Mouse (Mus musculus) lung, embryonic 16.5 days (tissue): ENCODE measurements at regions not wholly inside any gene's neighbourhood (a gene's known extent, or its start where the extent isn't known, plus 50 kb on each side); places are given as distances from the start of the nearest gene placed in this dataset.

Source experiments
- ATAC-seq: fragments of 200-750 bp; cut with Nextera tagmentation; 2 replicates; pipeline ENCODE4 v1.8.0; 2017; ENCODE audit warnings: low read depth, mild to moderate bottlenecking, moderate library complexity
- H3K27ac ChIP-seq: fragments of 300-500 bp; sonication (generic); 2 replicates; pipeline ENCODE4 v1.5.1; 2014; ENCODE audit warnings: mild to moderate bottlenecking, control low read depth, low read length
- H3K27me3 ChIP-seq: fragments of 300-500 bp; sonication (generic); 2 replicates; pipeline ENCODE4 v1.6.1; 2014; ENCODE audit warnings: low read depth, low read length, mixed read lengths; ENCODE audit not compliant: control insufficient read depth, insufficient read depth
- H3K36me3 ChIP-seq: fragments of 300-500 bp; sonication (generic); 2 replicates; pipeline ENCODE4 v1.6.1; 2014; ENCODE audit warnings: low read length; ENCODE audit not compliant: control insufficient read depth, insufficient read depth
- H3K4me1 ChIP-seq: fragments of 300-500 bp; sonication (generic); replicated peaks from 2 replicates; pipeline ENCODE4 v1.6.1; 2014; ENCODE audit warnings: low read length, mixed read lengths; ENCODE audit not compliant: control insufficient read depth, insufficient read depth
- H3K4me2 ChIP-seq: fragments of 300-500 bp; sonication (generic); 2 replicates; pipeline ENCODE4 v1.6.1; 2014; ENCODE audit warnings: low read depth, low read length, control low read depth
- H3K4me3 ChIP-seq: fragments of 300-500 bp; sonication (generic); 2 replicates; pipeline ENCODE4 v1.5.1; 2014; ENCODE audit warnings: mild to moderate bottlenecking, low read length, control low read depth
- H3K9ac ChIP-seq: fragments of 300-500 bp; sonication (generic); 2 replicates; pipeline ENCODE4 v1.6.1; 2014; ENCODE audit warnings: low read length, control low read depth
- H3K9me3 ChIP-seq: fragments of 300-500 bp; sonication (generic); 2 replicates; pipeline ENCODE4 v1.6.1; 2016; ENCODE audit warnings: low read length; ENCODE audit not compliant: control insufficient read depth
- WGBS: fragments of 180-500 bp; shearing (Covaris S2); extraction: QIAGEN DNeasy Blood & Tissue Kit; methylation state at CpG from one replicate; pipeline ENCODE4 v1.1.7; 2014; 5-methylcytosine and 5-hydroxymethylcytosine counted together

DNA sequence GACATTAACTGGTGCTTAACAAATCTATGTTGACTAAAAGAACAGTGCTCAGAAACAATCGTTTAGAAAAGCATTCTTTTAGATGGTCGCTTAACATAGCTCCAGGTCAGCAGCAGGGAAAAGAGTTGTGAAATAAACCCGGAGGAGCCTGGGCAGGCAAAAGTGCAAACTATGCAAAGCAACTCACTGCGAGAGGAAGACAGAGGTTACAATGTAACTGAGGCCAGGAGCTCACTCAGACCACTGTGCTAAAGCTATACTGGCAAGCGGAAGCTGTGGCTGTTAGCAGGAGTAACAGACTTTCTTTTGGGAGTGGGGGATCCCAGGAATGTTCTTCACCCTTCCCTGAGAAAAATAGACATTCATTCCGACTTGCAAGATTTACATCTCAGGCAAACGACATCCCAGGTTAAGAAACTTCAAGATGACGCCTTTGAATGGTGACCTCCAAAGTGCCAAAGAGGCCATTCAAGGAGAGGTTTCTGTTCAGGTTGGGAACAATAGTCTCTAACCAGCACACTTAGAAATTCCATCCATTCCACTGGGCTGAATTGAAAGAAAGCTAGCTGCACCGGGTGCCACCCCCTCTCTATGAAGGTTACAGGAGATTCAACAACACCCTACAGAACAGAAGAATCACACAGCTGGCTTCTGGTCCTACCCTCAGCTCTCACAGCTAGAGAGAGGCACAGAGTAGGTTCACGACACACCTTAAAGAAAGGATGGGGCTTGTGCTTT is 94.7 kb upstream of the Adgrl2 start:
- no peaks in the 10 kb centered on the region for H3K36me3 ChIP-seq
- no peak overlapping the region for H3K4me3 ChIP-seq
- no peak overlapping the region for H3K9ac ChIP-seq
- H3K27me3 ChIP-seq: no peaks in the 10 kb centered on the region
- ATAC-seq: peak; percentile 50; the same call in 1 of the 2 replicates
- H3K27ac ChIP-seq: peak overlapping the region; percentile 60
- 41% methylated on average over 10 of the region's 10 CpGs for WGBS
- H3K4me1 ChIP-seq: peaks cover 42% of the 10 kb centered on the region
- H3K9me3 ChIP-seq: no peaks in the 10 kb centered on the region
- no peak overlapping the region for H3K4me2 ChIP-seq

DNA sequence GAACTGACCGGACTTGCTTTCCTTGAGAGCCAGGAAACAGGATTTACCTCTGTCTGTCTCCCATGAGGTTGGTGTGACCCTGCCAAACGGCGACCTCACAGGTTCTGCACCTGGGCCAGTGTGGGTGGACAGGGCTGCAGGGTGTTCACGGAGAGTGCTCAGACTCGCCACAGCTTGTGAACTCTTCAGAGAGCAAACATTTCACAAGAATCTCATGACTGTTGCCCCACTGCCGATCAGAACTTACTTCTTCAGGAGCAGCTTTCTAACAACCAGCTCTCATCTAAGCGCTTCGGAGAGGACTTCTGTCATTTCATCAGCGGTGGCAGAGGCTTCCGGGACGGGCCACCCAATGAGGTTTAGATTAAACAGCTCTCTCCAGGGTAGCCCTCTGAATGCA is 93.0 kb upstream of the Adgrl2 start:
- Histone ChIP-seq H3K27ac (peak overlapping the region; percentile 70), H3K4me3 (peak overlapping the region; percentile 24), H3K36me3 (no peaks in the 10 kb centered on the region), H3K9me3 (no peaks in the 10 kb centered on the region), H3K4me1 (peaks cover 36% of the 10 kb centered on the region), H3K9ac (peak overlapping the region; percentile 46; the same call in 1 of the 2 replicates), H3K4me2 (peak overlapping the region; percentile 31), H3K27me3 (no peaks in the 10 kb centered on the region)
- peak; percentile 30; the same call in 1 of the 2 replicates for ATAC-seq
- WGBS: 18% methylated on average over 11 of the region's 11 CpGs

DNA sequence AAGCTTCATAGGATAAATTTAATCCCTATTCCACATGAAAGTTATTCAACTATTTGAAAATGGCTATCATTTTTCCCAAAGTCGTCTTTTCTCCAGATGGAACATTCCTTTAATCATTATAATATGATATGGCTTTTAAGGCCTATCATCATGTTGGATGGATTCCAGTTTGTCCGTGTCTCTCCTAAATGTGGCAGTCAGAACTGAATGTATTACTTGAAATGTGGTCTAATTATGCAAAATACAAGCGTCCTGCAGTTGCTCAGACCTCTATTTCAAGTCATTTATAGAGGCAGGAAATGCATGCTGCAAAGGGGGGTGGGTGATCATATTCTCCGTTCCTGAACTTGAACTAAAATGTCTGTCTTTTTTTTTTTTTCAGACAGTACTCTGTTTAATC is 88.5 kb upstream of the Adgrl2 start:
- ATAC-seq: no peak
- no peak overlapping the region for H3K9ac ChIP-seq
- no peaks in the 10 kb centered on the region for H3K36me3 ChIP-seq
- no peaks in the 10 kb centered on the region for H3K9me3 ChIP-seq
- no peak overlapping the region for H3K4me3 ChIP-seq
- H3K27ac ChIP-seq: no peak overlapping the region
- H3K4me2 ChIP-seq: no peak overlapping the region
- H3K4me1 ChIP-seq: peaks cover 17% of the 10 kb centered on the region
- 40% methylated on average over 4 of the region's 4 CpGs for WGBS
- H3K27me3 ChIP-seq: no peaks in the 10 kb centered on the region

DNA sequence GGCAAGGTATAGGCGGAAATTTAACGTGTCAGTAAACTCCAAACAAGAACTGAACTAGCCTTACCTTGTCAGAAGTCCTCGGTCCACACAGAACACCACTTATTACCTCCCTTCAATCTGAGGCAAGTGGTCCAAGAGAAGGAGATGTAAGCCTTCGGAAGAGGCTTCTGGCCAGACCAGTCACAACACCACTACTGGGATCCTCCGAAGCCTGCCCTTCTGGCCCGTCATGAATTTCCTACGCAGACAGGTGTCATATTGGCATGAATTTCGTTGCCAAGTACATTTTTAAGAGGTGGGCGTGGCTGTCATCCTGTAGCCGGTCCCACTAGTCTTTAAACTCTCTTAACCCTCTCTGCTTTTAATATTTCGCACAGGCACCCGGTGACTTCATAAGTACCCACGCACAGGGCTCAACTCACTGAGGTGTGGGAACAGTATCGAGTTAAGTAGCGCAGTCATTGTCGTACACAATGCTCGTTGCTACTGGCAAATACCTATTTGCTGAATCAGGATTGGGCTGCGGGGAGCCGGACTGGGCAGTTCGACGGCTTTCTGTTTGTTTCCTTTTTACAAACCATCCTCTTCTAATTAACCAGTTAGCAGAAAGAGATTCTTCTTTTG is 86.7 kb upstream of the Adgrl2 start:
- Histone ChIP-seq H3K9ac (no peak overlapping the region; the same call in 1 of the 2 replicates), H3K4me1 (peaks cover 10% of the 10 kb centered on the region; the same call in 1 of the 2 replicates), H3K4me2 (peak overlapping the region; percentile 51), H3K9me3 (no peaks in the 10 kb centered on the region), H3K36me3 (no peaks in the 10 kb centered on the region), H3K27me3 (no peaks in the 10 kb centered on the region), H3K27ac (no peak overlapping the region), H3K4me3 (peak overlapping the region; percentile 35)
- peak; percentile 74 for ATAC-seq
- 48% methylated on average over 21 of the region's 21 CpGs for WGBS

DNA sequence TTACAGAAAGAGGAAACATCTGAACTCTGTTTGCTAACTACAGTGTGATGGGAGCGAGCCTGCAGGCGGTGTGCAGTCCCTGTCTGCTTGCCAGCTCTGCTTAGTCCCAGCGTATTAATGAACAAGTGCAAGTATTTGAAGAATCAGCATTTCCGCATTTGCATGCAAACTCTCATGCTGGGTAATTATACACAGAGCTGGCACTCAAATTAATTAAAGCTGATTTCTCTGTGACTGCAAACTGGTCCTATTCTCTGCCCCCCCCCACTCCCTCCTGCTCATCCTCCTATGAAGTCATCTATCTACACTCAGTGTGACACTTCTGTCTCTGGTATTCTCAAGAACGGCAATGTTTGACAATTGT is 85.1 kb upstream of the Adgrl2 start:
- peak; percentile 55; the same call in 1 of the 2 replicates for ATAC-seq
- no peaks in the 10 kb centered on the region for H3K36me3 ChIP-seq
- H3K4me1 ChIP-seq: peaks cover 10% of the 10 kb centered on the region; the same call in 1 of the 2 replicates
- H3K27me3 ChIP-seq: no peaks in the 10 kb centered on the region
- H3K9ac ChIP-seq: no peak overlapping the region
- H3K4me3 ChIP-seq: no peak overlapping the region
- 41% methylated on average over 5 of the region's 5 CpGs for WGBS
- peak overlapping the region; percentile 25 for H3K4me2 ChIP-seq
- no peak overlapping the region for H3K27ac ChIP-seq
- no peaks in the 10 kb centered on the region for H3K9me3 ChIP-seq

DNA sequence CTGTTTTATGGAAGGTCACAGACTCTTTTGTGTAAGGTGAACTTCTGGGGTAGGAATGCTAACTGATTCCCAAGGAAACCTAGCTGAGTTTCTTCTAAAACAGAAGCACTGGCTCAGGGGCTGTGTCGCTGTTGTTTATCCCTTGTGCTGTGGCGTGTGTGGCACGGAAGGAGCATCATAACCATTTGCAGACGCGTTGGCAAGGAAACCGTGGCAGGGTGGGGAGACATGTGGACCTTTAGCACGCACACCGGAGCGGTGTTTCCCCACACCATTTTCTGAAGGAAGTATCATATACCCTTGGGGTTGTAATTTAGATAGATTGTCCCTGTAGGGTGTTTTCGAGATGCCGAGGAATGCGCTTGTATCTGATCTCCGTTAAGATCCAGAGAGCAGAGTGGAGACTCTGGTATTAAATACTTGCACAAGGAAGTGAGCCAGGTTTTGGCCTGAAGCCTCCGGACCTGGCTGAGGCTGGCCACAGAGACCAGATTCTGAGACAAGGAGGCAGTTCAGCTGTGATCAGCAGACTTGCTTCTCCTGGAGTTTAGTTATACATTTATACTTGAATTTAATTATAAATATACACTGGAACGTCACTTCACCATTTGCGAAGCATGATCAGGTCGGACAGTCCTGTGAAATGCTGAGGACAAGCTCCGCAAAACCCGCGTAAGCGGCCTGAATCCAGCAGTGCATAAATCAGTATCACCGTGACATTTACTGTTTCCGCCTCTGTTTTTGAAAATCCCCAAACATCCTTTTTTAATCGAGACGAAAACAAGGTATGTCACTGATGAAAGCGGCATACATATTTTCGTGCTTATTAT is 84.5 kb upstream of the Adgrl2 start:
- peak overlapping the region; percentile 25 for H3K4me2 ChIP-seq
- H3K27me3 ChIP-seq: no peaks in the 10 kb centered on the region
- 57% methylated on average over 27 of the region's 27 CpGs for WGBS
- no peak overlapping the region for H3K27ac ChIP-seq
- H3K9me3 ChIP-seq: no peaks in the 10 kb centered on the region
- peaks cover 10% of the 10 kb centered on the region; the same call in 1 of the 2 replicates for H3K4me1 ChIP-seq
- no peak overlapping the region for H3K9ac ChIP-seq
- H3K36me3 ChIP-seq: no peaks in the 10 kb centered on the region
- no peak overlapping the region for H3K4me3 ChIP-seq
- no peak for ATAC-seq

DNA sequence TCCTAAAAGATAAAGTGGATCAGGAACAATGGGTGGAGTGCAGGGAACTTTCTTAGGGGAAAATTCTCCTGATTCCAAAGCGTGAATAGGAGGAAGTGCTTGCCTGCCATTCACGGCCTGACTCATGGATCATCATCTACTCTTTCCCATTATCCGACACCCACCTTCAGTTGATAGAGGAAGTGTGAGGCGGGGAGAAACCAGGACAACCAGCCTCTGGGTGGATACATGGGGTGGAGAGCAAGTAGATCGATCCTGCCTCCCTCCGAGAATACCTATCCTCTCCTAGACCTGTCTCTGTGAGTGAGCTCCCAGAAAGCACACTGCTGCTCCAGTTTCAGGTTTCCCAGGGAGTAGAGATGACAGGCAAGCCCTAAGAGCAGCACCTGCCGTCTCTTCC is 79.8 kb upstream of the Adgrl2 start:
- WGBS: 54% methylated on average over 7 of the region's 7 CpGs
- H3K27ac ChIP-seq: no peak overlapping the region
- no peak for ATAC-seq
- no peak overlapping the region for H3K9ac ChIP-seq
- H3K27me3 ChIP-seq: no peaks in the 10 kb centered on the region
- H3K9me3 ChIP-seq: no peaks in the 10 kb centered on the region
- no peak overlapping the region for H3K4me3 ChIP-seq
- H3K4me1 ChIP-seq: peaks cover 8% of the 10 kb centered on the region; the same call in 1 of the 2 replicates
- H3K36me3 ChIP-seq: no peaks in the 10 kb centered on the region
- H3K4me2 ChIP-seq: no peak overlapping the region

DNA sequence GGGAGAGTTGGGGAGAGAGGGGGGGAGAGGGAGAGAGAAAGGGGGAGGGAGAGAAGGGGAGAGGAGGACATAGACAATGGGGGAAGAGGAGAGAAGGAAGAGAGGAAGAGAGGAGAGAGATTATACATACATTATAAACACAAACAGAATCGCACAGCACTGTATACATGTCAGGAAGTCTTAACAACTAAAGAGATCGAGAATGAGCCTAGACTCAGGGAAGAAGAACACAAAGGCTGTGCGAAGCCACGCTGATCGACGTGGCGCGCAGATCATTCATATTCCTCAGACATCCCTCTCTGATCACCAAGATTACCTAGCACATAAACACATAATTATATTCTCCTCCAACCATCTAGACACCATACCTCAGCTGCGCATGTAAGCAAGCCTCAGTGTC is 79.1 kb upstream of the Adgrl2 start:
- no peaks in the 10 kb centered on the region for H3K27me3 ChIP-seq
- H3K4me3 ChIP-seq: no peak overlapping the region
- WGBS: 72% methylated on average over 9 of the region's 9 CpGs
- no peaks in the 10 kb centered on the region for H3K9me3 ChIP-seq
- ATAC-seq: no peak
- H3K27ac ChIP-seq: no peak overlapping the region
- peaks cover 4% of the 10 kb centered on the region; the same call in 1 of the 2 replicates for H3K4me1 ChIP-seq
- no peak overlapping the region for H3K9ac ChIP-seq
- H3K4me2 ChIP-seq: no peak overlapping the region
- no peaks in the 10 kb centered on the region for H3K36me3 ChIP-seq

DNA sequence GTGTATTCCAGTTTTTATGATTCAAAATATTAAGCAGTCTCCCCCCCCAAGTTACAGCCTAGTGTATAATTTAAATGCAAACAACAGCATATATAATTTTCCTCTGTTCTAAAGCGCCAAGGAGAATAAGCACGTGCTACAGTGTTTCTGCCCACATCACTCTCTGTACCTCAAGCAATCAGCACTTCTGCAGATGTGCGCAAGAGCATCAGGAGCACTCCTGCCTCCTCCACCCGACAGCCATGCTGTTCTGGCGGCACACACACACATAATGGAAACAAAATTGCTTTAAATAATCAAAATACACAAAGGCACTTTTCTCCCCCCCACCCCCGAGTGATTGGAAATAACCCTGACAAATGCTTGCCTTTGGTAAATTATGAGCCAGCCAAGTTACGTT is 78.5 kb upstream of the Adgrl2 start:
- no peak overlapping the region for H3K4me3 ChIP-seq
- WGBS: 56% methylated on average over 7 of the region's 7 CpGs
- no peak for ATAC-seq
- H3K9ac ChIP-seq: no peak overlapping the region
- no peaks in the 10 kb centered on the region for H3K27me3 ChIP-seq
- H3K4me2 ChIP-seq: no peak overlapping the region
- no peak overlapping the region for H3K27ac ChIP-seq
- H3K36me3 ChIP-seq: no peaks in the 10 kb centered on the region
- H3K9me3 ChIP-seq: no peaks in the 10 kb centered on the region
- peaks cover 4% of the 10 kb centered on the region; the same call in 1 of the 2 replicates for H3K4me1 ChIP-seq
